Mouse (Mus musculus) heart, embryonic 12.5 days (tissue): ENCODE data around the gene Rapgef1. TPM values are rescaled to one million over a fixed set of nuclear protein-coding genes. Genes with fewer than 3 reads are reported as not detected.
A peak's percentile ranks its signal among the peaks of the same experiment; 100 is the strongest.

Experiments used
- ATAC-seq: fragments of 200-750 bp; cut with Nextera tagmentation; 2 replicates; pipeline ENCODE4 v1.8.0; 2017; ENCODE audit warnings: moderate TSS enrichment, moderate library complexity; ENCODE audit not compliant: insufficient number of reproducible peaks, low FRiP score
- H3K27ac ChIP-seq: fragments of 300-500 bp; sonication (generic); 2 replicates; pipeline ENCODE4 v1.5.1; 2016; ENCODE audit warnings: mild to moderate bottlenecking, moderate library complexity; ENCODE audit not compliant: poor library complexity, severe bottlenecking
- H3K27me3 ChIP-seq: fragments of 300-500 bp; sonication (generic); replicated peaks from 2 replicates; pipeline ENCODE4 v1.6.1; 2016; ENCODE audit warnings: mild to moderate bottlenecking, moderate library complexity
- H3K36me3 ChIP-seq: fragments of 300-500 bp; sonication (generic); 2 replicates; pipeline ENCODE4 v1.6.1; 2016; ENCODE audit warnings: mild to moderate bottlenecking, moderate library complexity
- H3K4me1 ChIP-seq: fragments of 300-500 bp; sonication (generic); replicated peaks from 2 replicates; pipeline ENCODE4 v1.6.1; 2016; ENCODE audit warnings: mild to moderate bottlenecking
- H3K4me2 ChIP-seq: fragments of 300-500 bp; sonication (generic); 2 replicates; pipeline ENCODE4 v1.6.1; 2016; ENCODE audit warnings: mild to moderate bottlenecking, moderate library complexity
- H3K4me3 ChIP-seq: fragments of 300-500 bp; sonication (generic); 2 replicates; pipeline ENCODE4 v1.5.1; 2016; ENCODE audit warnings: mild to moderate bottlenecking
- H3K9ac ChIP-seq: fragments of 300-500 bp; sonication (generic); 2 replicates; pipeline ENCODE4 v1.6.1; 2016; ENCODE audit warnings: mild to moderate bottlenecking, moderate library complexity
- H3K9me3 ChIP-seq: fragments of 300-500 bp; sonication (generic); replicated peaks from 2 replicates; pipeline ENCODE4 v1.6.1; 2016; ENCODE audit warnings: mild to moderate bottlenecking, moderate library complexity
- WGBS: fragments of 180-500 bp; shearing (Covaris S2); methylation state at CpG from one replicate; pipeline ENCODE4 v1.1.7; 2016; 5-methylcytosine and 5-hydroxymethylcytosine counted together
- polyA plus RNA-seq: library from polyadenylated mRNA; unstranded; fragments of >200 nt; fragmentation: Nextera tagmentation; extraction: Ambion mirVana; gene quantifications from 2 replicates; pipeline ENCODE4 v1.2.1, GENCODE M21; 2016

Gene Rapgef1
- polyA plus RNA-seq, 1 experiment from 2014 or later, result 13.2 TPM

DNA sequence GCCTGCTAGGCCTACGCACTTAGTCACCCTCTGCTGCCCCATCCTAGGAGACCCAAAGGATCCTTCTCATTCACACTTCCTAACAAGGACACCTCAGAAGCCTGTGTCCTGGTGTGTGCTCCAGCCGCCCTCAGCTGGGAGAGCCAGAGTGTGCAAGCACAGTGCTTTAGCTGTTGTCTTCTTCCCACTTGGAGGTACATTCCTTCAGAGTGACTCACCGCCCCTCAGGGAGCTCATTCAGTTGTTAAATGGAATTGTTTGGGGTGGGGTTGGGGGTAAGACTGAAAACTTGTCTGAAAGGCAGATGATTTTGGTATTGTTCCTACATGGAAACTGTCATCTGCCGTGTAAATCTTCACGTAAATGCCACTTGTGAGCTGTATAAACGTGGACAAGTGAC lies 72.0 kb downstream of the Rapgef1 start:
- H3K27ac ChIP-seq, result no peak overlapping the region
- WGBS, result 55% methylated on average over 6 of the region's 6 CpGs
- H3K4me1 ChIP-seq, result peaks cover 25% of the 10 kb centered on the region
- no peak overlapping the region for H3K9ac ChIP-seq
- no peaks in the 10 kb centered on the region for H3K27me3 ChIP-seq
- no peaks in the 10 kb centered on the region for H3K9me3 ChIP-seq
- H3K4me2 ChIP-seq, result no peak overlapping the region
- peak; percentile 33; the same call in 1 of the 2 replicates for ATAC-seq
- peaks cover 57% of the 10 kb centered on the region for H3K36me3 ChIP-seq
- H3K4me3 ChIP-seq, result no peak overlapping the region

DNA sequence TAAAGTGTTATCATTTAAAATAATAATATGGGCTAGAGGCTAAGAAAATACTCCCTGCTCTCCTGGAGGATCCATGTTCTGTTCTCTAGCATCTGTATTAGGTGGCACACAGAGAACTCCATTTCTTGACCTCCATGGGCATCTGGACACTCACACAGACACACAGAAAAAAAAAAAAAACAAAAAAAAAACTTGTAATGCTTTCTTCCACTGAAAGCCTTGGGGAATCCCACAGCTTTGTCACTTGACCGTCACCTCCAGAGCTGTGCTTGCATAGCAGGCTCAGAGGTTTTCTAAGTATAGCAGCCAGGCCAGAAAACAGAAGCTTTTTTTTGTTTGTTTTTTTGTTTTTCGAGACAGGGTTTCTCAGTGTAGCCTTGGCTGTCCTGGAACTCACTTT lies 72.7 kb downstream of the Rapgef1 start:
- H3K4me3 ChIP-seq, result no peak overlapping the region
- no peak for ATAC-seq
- 77% methylated on average over 2 of the region's 2 CpGs for WGBS
- H3K9me3 ChIP-seq, result no peaks in the 10 kb centered on the region
- H3K27ac ChIP-seq, result no peak overlapping the region
- no peak overlapping the region for H3K4me2 ChIP-seq
- H3K4me1 ChIP-seq, result peaks cover 25% of the 10 kb centered on the region
- no peaks in the 10 kb centered on the region for H3K27me3 ChIP-seq
- H3K9ac ChIP-seq, result no peak overlapping the region
- H3K36me3 ChIP-seq, result peaks cover 56% of the 10 kb centered on the region

GRCm38 (mm10) chr2:29696207-29696800 lies 76.8 kb downstream of the Rapgef1 start:
- no peak overlapping the region for H3K4me2 ChIP-seq
- H3K27ac ChIP-seq, result no peak overlapping the region
- H3K9me3 ChIP-seq, result no peaks in the 10 kb centered on the region
- H3K36me3 ChIP-seq, result peaks cover 64% of the 10 kb centered on the region
- 73% methylated on average over 7 of the region's 7 CpGs for WGBS
- H3K4me1 ChIP-seq, result peaks cover 7% of the 10 kb centered on the region
- ATAC-seq, result no peak
- H3K9ac ChIP-seq, result no peak overlapping the region
- no peaks in the 10 kb centered on the region for H3K27me3 ChIP-seq
- no peak overlapping the region for H3K4me3 ChIP-seq

DNA sequence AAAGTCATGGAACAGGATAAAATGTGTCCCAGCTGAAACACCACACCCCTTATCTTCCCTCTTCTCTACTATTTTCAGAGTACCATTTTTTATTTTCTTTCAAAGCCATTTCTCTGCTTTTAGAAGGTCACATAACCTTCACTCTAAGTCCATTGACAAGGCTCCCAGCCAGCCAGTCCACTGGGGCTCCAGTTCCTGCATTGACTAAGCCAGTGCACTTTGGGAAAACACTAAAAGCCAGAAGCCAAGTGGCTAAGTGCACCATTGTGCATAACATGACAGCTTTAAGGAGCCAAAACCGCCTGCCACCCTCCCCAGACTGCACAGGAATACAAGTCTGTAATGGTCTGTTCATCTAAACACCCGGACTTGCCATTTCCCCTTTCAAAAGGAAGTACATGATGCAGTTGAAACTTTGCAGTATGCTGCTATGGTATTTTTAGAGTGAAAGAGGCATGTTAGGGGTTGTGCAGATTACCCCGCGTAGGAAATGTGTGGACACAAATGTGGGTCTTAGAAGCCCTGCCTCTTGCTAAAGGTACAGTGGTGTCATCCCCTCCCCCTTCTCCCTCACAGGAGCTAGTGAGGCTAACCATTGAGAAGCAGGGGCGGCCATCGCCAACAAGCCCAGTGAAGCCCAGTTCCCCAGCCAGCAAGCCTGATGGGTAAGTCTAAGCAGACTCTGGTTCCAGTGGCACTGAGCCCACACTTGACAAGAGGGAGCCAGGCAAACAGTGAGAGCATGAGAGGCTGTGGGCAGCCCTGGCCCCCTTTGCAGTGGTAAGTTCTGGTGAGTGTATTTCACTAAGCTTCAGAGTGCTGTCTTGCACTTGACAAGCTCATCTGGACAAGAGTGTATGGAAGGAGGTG lies 79.1 kb downstream of the Rapgef1 start:
- H3K36me3 ChIP-seq, result peaks cover 67% of the 10 kb centered on the region
- H3K9me3 ChIP-seq, result no peaks in the 10 kb centered on the region
- ATAC-seq, result no peak
- no peak overlapping the region for H3K27ac ChIP-seq
- no peak overlapping the region for H3K4me3 ChIP-seq
- no peaks in the 10 kb centered on the region for H3K4me1 ChIP-seq
- WGBS, result 81% methylated on average over 6 of the region's 6 CpGs
- no peak overlapping the region for H3K4me2 ChIP-seq
- no peaks in the 10 kb centered on the region for H3K27me3 ChIP-seq
- H3K9ac ChIP-seq, result no peak overlapping the region

DNA sequence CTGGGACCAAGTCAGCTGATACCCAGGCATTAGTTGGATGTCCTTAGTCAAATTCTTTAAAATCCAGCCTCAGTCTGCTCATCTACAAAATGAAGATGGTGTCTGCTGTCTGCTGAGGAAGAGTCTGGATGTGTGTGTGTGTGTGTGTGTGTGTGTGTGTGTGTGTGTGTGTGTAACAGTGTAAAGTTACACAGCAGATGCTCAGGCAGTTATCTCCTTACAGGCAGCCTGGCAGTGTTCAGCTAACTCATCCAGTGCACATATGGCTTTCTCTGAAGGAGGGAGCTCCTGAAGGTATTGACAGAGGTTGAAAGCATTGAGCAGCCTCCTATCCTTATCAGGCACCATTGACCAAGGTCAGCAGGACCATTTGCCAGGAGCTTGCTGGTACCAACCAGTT lies 81.4 kb downstream of the Rapgef1 start:
- H3K4me3 ChIP-seq, result no peak overlapping the region
- no peaks in the 10 kb centered on the region for H3K4me1 ChIP-seq
- H3K27me3 ChIP-seq, result no peaks in the 10 kb centered on the region
- peaks cover 77% of the 10 kb centered on the region for H3K36me3 ChIP-seq
- H3K9ac ChIP-seq, result no peak overlapping the region
- H3K4me2 ChIP-seq, result no peak overlapping the region
- H3K9me3 ChIP-seq, result no peaks in the 10 kb centered on the region
- no peak for ATAC-seq
- H3K27ac ChIP-seq, result no peak overlapping the region

DNA sequence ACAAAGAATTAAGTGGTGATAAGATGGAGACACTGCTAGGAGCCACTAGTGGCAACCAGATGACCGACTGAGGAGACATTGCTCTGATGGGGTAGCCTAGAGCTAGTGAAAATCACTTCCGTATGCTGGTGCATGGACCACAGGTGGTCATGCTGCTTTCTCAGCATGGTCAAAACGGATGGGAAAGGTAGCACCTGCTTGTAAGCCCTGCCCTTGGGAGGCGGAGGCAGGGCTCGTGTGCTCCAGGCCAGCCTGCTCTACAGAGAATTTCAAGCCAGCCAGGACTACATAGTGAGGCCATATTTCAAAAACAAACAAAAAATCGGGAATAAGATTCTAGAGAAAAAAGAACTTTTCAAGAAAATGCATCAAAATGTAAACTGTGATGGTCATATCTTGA lies 81.9 kb downstream of the Rapgef1 start:
- Histone ChIP-seq H3K4me1 (no peaks in the 10 kb centered on the region), H3K9ac (no peak overlapping the region), H3K4me3 (no peak overlapping the region), H3K27ac (no peak overlapping the region), H3K9me3 (no peaks in the 10 kb centered on the region), H3K36me3 (peaks cover 77% of the 10 kb centered on the region), H3K27me3 (no peaks in the 10 kb centered on the region), H3K4me2 (no peak overlapping the region)
- 78% methylated on average over 6 of the region's 6 CpGs for WGBS
- no peak for ATAC-seq

- no peak overlapping the region for H3K4me2 ChIP-seq
- no peak for ATAC-seq
- no peak overlapping the region for H3K4me3 ChIP-seq
- H3K4me1 ChIP-seq, result no peaks in the 10 kb centered on the region
- no peak overlapping the region for H3K9ac ChIP-seq
- WGBS, result 95% methylated on average over 8 of the region's 8 CpGs
- no peaks in the 10 kb centered on the region for H3K27me3 ChIP-seq
- no peak overlapping the region for H3K27ac ChIP-seq
- peaks cover 83% of the 10 kb centered on the region for H3K36me3 ChIP-seq
- no peaks in the 10 kb centered on the region for H3K9me3 ChIP-seq
Measured at GRCm38 (mm10) chr2:29702189-29702588, 82.7 kb downstream of the Rapgef1 start.

DNA sequence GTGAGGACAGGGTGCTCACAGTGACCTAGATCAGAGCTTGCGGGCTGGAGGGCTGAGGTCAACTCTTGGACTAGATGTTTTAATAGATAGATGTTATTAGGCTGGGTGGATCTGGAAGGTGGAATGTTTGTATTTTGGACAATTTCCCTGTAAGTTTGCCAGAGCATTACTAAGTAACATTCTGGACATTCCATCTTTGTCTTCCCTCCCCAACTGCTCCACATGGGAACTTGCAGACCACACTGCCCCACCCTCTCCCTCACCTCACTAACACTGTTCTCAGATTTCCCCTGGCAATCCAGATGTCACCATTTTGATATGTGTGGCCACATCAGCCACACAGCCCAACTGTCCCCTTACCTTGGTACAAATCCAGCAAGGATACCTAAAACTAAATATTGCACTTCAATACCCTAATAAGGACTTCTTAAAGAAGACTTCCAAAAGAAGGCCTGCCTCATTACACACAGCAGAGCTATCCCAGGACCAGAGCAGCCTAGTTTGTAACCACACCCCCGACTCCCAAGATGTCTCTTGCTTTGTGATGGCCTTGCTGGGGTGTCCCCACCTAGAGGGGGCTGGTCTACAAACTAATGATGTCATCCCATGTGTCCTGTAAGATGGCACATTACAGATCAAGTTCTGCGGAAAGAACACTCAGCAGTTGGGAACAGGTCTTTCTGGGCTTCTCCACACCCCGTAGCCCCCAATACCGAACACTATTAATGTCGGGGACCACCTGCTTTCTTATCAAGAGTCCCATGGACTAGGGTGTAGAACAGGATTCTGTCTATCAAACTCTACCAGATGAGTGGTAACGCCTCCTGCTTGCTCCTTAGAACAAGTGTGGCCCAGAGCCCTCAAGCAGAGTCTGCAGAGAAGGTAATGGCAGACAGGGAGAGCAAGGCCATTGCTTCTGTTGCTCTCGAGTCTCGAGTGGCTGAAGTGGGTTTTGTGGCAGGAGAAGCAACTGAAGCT lies 83.9 kb downstream of the Rapgef1 start:
- H3K27me3 ChIP-seq, result no peaks in the 10 kb centered on the region

GRCm38 (mm10) chr2:29705493-29705892 lies 86.0 kb downstream of the Rapgef1 start:
- Histone ChIP-seq H3K4me2 (no peak overlapping the region), H3K27me3 (no peaks in the 10 kb centered on the region), H3K4me1 (no peaks in the 10 kb centered on the region), H3K27ac (no peak overlapping the region), H3K4me3 (no peak overlapping the region), H3K9me3 (no peaks in the 10 kb centered on the region), H3K9ac (no peak overlapping the region), H3K36me3 (peaks cover 90% of the 10 kb centered on the region)
- ATAC-seq, result no peak
- WGBS, result 67% methylated on average over 3 of the region's 3 CpGs

More for the DNA sequence above, 83.9 kb downstream of the Rapgef1 start:
- Histone ChIP-seq H3K27ac (no peak overlapping the region), H3K4me3 (no peak overlapping the region), H3K9ac (no peak overlapping the region), H3K9me3 (no peaks in the 10 kb centered on the region), H3K4me1 (no peaks in the 10 kb centered on the region), H3K36me3 (peaks cover 94% of the 10 kb centered on the region), H3K4me2 (no peak overlapping the region)
- 86% methylated on average over 9 of the region's 9 CpGs for WGBS
- no peak for ATAC-seq

- 90% methylated on average over 18 of the region's 18 CpGs for WGBS
Measured at GRCm38 (mm10) chr2:29706726-29707620, 87.5 kb downstream of the Rapgef1 start.

More at GRCm38 (mm10) chr2:29706726-29707620, 87.5 kb downstream of the Rapgef1 start:
- Histone ChIP-seq H3K9ac (no peak overlapping the region), H3K4me2 (no peak overlapping the region), H3K4me1 (peaks cover 9% of the 10 kb centered on the region), H3K36me3 (peaks cover 85% of the 10 kb centered on the region), H3K9me3 (no peaks in the 10 kb centered on the region), H3K27me3 (no peaks in the 10 kb centered on the region), H3K4me3 (no peak overlapping the region), H3K27ac (no peak overlapping the region)
- ATAC-seq, result no peak
